Mouse (Mus musculus): ENCODE results near the gene Klk8.

GRCm38 (mm10) chr7:43771916-43772315 is 25.5 kb upstream of the Klk8 start:
- TF ChIP-seq POLR2A (IDR thresholded peaks at IDR 0.05; ENCODE audit: extremely low read depth, insufficient read depth, low read length): no peak
- no peak for TF ChIP-seq CTCF (IDR thresholded peaks at IDR 0.05; ENCODE audit: extremely low read depth, insufficient read depth, low read length)
